Mouse (Mus musculus): ENCODE measurements around the gene Ier3. TPM values are rescaled to one million over a fixed set of nuclear protein-coding genes. Genes with fewer than 3 reads are reported as not detected.

Ier3 gene
- 13.7 TPM for polyA plus RNA-seq (2014; fragmentation: Illumina TruSeq; extraction: RNeasy Lipid Tissue Mini Kit (QIAGEN cat#74804); ENCODE audit: low read depth, low replicate concordance)

DNA sequence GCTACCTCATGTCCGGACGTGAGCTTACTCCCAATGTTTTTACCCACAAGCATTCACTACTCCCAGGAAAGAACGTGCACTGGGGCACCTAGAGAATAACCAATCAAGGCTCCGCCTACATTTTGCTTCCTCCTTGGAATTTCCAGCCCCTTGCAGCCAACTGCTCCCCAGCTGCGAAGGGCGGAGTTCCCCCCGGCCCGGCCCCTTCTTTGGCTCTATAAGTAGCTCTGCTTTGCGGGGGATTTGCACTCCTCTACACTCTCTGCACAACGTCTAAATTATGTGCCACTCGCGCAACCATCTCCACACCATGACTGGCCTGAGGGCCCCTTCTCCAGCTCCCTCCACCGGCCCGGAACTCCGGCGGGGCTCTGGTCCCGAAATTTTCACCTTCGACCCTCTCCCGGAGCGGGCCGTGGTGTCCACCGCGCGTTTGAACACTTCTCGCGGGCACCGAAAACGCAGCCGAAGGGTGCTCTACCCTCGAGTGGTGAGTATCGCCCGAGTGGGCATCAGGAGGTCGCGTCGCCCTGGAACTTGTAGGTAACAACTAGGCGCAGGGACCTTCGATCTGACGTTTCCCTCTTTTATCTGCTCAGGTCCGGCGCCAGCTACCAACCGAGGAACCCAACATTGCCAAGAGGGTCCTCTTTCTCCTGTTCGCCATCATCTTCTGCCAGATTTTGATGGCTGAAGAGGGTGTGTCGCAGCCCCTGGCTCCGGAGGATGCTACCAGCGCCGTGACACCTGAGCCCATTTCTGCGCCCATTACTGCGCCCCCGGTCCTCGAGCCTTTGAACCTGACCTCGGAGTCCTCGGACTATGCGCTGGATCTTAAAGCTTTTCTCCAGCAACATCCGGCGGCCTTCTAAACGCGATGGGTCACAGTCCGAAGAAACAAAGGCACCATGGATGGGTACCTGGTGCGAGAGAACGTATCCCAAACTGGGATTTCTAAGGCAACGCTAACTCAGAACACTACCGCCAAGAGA is at the start of gene Ier3:
Gene Ier3, plus strand, starts transcription at position 246 of the 992 bp plus-strand sequence.

DNA sequence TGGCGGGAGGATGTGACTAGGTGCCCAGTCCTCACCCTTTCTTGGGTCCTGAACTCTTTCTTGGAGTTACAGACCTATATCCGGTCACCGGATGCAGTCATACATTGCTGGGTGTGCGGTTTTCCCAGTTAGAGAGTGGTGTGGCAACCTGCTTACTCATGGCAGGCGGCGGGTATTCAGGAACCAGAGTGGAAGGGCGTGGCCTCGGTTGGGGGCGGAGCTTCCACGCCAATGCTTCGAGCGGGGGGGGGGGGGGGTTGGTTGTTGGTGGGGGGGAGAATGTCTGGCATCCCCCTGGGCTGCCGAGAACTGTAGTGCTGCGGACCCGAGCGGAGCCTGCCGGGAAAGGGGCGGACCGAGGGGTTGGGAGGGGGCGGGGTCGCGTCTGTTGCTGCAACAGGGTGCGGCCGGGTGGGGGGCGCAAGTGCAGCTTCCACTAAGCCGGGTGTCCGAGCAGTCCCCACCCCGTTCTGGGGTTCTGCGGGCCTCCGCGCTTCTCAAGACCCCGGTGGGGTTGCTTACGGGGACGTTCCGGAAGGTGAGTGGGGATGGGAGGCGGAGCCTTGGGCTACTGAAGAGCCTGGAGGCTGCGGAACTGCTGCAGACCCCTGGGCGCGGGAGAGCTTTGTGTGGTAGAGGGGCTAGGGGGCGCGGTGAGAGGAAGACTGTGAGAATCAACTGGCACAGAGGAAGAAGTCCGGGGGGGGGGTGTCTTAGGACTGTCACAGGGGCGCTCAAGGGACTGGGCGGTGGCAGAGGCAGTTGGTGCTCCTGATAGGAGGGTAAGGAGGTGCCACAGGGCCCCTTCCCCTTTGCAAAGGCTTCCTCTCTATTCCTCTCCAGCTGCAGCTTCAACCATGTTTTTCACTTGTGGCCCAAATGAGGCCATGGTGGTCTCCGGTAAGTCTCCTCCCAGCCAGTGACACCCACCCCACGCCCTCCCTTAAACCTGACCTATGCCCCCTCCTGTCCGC is 1.8 kb downstream of the Ier3 start, which contains the start of gene Flot1:
Gene Flot1, plus strand, starts transcription at position 267 of the 974 bp plus-strand sequence.

DNA sequence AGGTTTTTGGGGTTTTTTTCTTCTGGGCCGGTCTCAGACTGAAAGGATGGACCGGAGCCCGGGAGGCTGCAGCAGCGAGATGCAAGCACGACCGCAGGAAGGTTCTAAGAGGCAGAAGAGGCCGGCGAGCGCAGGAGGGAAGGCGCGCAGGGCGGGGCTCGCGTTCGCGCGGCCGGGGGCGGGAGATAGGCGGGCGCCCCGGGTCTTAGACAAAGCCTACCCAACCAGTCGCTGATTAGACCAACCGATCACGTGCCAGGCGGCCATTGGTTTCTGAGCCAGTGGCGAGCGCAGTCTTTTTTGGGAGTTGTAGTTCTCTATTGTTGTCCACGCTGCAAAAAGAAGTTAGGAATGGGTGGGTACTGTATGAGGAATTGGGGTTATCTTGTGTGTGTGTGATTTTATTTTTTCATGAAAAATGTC is 16.6 kb downstream of the Ier3 start, which contains the start of gene Tubb5:
Gene Tubb5, minus strand, starts transcription at position 185 of the 423 bp plus-strand sequence.

DNA sequence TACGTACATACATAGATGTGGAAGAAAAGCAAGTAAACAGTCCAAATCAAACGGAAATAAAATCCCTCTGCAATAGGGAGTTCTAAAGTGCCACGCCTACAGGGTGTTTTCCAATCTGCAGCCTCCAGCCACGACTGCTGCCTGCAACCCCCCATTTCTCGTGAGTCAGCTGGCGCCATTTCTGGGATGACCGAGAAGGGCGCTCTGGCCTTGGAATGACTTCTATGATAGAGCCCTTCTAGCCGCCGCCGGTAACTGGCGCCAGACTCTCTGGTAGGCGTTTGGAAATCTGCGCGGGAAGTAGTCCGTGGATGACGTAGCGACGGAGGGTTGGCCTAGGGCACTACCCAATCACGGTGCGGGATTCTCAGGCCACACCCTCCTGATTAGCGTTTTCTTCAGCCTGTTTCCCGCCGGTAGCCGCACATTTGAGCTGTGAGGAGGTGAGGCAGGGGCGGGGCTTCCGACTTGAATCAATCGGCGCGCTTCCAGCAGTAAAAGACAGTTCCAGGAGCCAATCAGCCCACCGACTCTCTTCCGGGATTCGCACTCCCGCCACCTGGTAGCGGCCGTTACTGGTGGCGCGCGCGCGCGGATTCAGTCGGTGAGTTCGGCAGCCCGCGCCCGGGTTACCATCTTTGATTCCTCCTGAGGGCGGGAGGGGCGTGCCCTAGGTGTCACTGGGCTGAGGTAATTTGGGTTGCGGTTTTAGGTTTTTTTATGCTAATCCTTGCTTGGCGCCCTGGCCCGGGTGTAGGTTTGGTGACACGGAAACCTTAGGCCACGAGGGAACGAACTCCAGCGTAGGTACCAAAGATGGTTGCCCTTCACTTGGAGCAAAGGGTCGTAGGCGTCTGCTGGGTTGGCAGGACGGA is 19.8 kb downstream of the Ier3 start, which contains the start of gene Mdc1:
Gene Mdc1, plus strand, starts transcription at position 440 of the 875 bp plus-strand sequence.

DNA sequence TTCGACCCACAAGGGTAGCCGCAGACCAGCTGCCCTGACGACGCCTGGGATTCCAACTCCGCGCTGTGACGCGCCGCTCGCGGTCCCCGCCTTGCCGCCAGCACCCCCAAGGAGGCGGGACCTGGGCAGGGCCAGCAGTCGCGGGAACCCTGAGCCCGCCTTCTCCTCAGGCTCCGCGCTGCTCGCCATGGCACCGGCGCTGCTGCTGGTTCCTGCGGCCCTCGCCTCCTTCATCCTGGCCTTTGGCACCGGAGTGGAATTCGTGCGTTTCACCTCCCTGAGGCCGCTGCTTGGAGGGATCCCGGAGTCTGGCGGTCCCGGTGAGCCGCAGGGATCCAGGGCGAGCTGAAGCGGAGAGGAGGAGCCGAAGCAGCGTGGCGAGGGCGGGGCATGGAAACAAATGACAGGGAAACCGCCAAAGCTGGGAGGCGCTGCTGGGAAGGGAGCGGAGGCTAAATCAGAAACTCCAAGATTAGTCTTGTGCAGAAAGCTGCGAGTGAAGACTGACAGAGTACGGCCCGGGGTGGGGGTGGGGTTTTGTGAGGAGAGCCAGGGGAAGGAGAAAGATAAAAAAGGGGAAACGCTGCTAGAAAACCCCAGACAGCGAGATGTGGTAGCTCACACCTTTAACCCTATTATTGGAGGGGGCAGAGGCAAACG is 39.8 kb downstream of the Ier3 start, which contains the start of gene Nrm:
Gene Nrm, plus strand, starts transcription at position 121 of the 660 bp plus-strand sequence.

DNA sequence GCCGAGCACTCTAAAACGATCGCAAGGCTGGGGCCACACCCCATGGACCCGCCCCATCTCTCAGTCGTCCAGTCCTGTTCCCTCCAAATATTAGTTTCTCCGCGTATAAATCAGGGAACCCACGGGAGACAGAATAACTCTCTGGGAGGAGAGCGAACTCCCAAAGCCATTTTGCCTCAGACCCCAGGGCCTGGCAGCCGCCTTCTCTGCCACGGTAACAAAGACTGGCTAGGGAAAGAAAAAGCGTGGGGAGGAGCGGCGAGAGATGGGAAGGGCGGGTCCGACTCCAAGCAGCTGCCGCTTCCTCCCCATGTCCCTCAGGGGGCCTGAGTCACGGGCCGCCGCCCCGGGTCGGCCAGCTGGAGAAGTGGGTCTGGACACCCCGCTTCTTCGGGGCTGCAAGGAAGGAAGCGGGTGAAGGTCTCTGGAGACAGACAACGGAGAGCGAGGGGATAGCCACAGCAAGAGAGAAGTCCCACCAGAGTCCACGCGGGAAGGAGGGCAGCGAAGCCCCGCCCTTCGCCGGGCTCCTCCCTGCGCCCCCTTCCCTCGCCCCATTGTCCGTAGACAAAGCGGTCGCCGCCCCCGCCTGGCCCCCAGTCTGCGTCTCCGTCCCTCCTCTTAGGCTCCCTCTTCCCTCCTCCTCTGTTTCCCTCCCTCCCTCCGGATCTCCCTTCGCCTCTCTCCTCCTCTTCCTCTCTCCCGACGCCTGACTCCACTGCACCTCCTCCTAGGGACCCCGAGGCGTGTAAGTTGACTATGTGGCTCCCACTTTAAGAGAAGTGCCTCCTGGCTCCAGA is 44.2 kb downstream of the Ier3 start, which contains the start of gene Ppp1r18:
Gene Ppp1r18, plus strand, starts transcription at position 113 of the 800 bp plus-strand sequence.

Other genes starting within 250 kb of the Ier3 start
- gene Sfta2, start 220.1 kb upstream of the Ier3 start, polyA plus RNA-seq (2014; fragmentation: Illumina TruSeq; extraction: RNeasy Lipid Tissue Mini Kit (QIAGEN cat#74804); ENCODE audit: low read depth, low replicate concordance), result not detected
- gene Gm9573, start 195.0 kb upstream of the Ier3 start, polyA plus RNA-seq (2014; fragmentation: Illumina TruSeq; extraction: RNeasy Lipid Tissue Mini Kit (QIAGEN cat#74804); ENCODE audit: low read depth, low replicate concordance), result not detected
- not detected for gene Mucl3, start 178.0 kb upstream of the Ier3 start, polyA plus RNA-seq (2014; fragmentation: Illumina TruSeq; extraction: RNeasy Lipid Tissue Mini Kit (QIAGEN cat#74804); ENCODE audit: low read depth, low replicate concordance)
- gene Vars2, start 154.1 kb upstream of the Ier3 start, polyA plus RNA-seq (2014; fragmentation: Illumina TruSeq; extraction: RNeasy Lipid Tissue Mini Kit (QIAGEN cat#74804); ENCODE audit: low read depth, low replicate concordance), result 1.1 TPM
- gene Gtf2h4, start 147.9 kb upstream of the Ier3 start, polyA plus RNA-seq (2014; fragmentation: Illumina TruSeq; extraction: RNeasy Lipid Tissue Mini Kit (QIAGEN cat#74804); ENCODE audit: low read depth, low replicate concordance), result 1.7 TPM
- gene Ddr1, start 117.1 kb upstream of the Ier3 start, polyA plus RNA-seq (2014; fragmentation: Illumina TruSeq; extraction: RNeasy Lipid Tissue Mini Kit (QIAGEN cat#74804); ENCODE audit: low read depth, low replicate concordance), result 7.2 TPM
- gene Flot1, start 1.5 kb downstream of the Ier3 start, polyA plus RNA-seq (2014; fragmentation: Illumina TruSeq; extraction: RNeasy Lipid Tissue Mini Kit (QIAGEN cat#74804); ENCODE audit: low read depth, low replicate concordance), result 7.4 TPM
- 11.5 TPM for gene Tubb5, start 16.6 kb downstream of the Ier3 start, polyA plus RNA-seq (2014; fragmentation: Illumina TruSeq; extraction: RNeasy Lipid Tissue Mini Kit (QIAGEN cat#74804); ENCODE audit: low read depth, low replicate concordance)
- gene Mdc1, start 19.8 kb downstream of the Ier3 start, polyA plus RNA-seq (2014; fragmentation: Illumina TruSeq; extraction: RNeasy Lipid Tissue Mini Kit (QIAGEN cat#74804); ENCODE audit: low read depth, low replicate concordance), result 7.1 TPM
- 0.32 TPM for gene Nrm, start 39.6 kb downstream of the Ier3 start, polyA plus RNA-seq (2014; fragmentation: Illumina TruSeq; extraction: RNeasy Lipid Tissue Mini Kit (QIAGEN cat#74804); ENCODE audit: low read depth, low replicate concordance)
- gene Ppp1r18, start 43.9 kb downstream of the Ier3 start, polyA plus RNA-seq (2014; fragmentation: Illumina TruSeq; extraction: RNeasy Lipid Tissue Mini Kit (QIAGEN cat#74804); ENCODE audit: low read depth, low replicate concordance), result 0.49 TPM
- 21.8 TPM for gene Dhx16, start 58.1 kb downstream of the Ier3 start, polyA plus RNA-seq (2014; fragmentation: Illumina TruSeq; extraction: RNeasy Lipid Tissue Mini Kit (QIAGEN cat#74804); ENCODE audit: low read depth, low replicate concordance)
- gene 2310061I04Rik, start 75.7 kb downstream of the Ier3 start, polyA plus RNA-seq (2014; fragmentation: Illumina TruSeq; extraction: RNeasy Lipid Tissue Mini Kit (QIAGEN cat#74804); ENCODE audit: low read depth, low replicate concordance), result 38.4 TPM
- 7.0 TPM for gene Atat1, start 88.4 kb downstream of the Ier3 start, polyA plus RNA-seq (2014; fragmentation: Illumina TruSeq; extraction: RNeasy Lipid Tissue Mini Kit (QIAGEN cat#74804); ENCODE audit: low read depth, low replicate concordance)
- 17.0 TPM for gene Mrps18b, start 94.7 kb downstream of the Ier3 start, polyA plus RNA-seq (2014; fragmentation: Illumina TruSeq; extraction: RNeasy Lipid Tissue Mini Kit (QIAGEN cat#74804); ENCODE audit: low read depth, low replicate concordance)
- 28.8 TPM for gene Ppp1r10, start 94.8 kb downstream of the Ier3 start, polyA plus RNA-seq (2014; fragmentation: Illumina TruSeq; extraction: RNeasy Lipid Tissue Mini Kit (QIAGEN cat#74804); ENCODE audit: low read depth, low replicate concordance)
- 35.2 TPM for gene Abcf1, start 148.1 kb downstream of the Ier3 start, polyA plus RNA-seq (2014; fragmentation: Illumina TruSeq; extraction: RNeasy Lipid Tissue Mini Kit (QIAGEN cat#74804); ENCODE audit: low read depth, low replicate concordance)
- 1.0 TPM for gene Gnl1, start 158.2 kb downstream of the Ier3 start, polyA plus RNA-seq (2014; fragmentation: Illumina TruSeq; extraction: RNeasy Lipid Tissue Mini Kit (QIAGEN cat#74804); ENCODE audit: low read depth, low replicate concordance)
- gene Prr3, start 158.6 kb downstream of the Ier3 start, polyA plus RNA-seq (2014; fragmentation: Illumina TruSeq; extraction: RNeasy Lipid Tissue Mini Kit (QIAGEN cat#74804); ENCODE audit: low read depth, low replicate concordance), result 1.6 TPM
- gene H2-T24, start 198.9 kb downstream of the Ier3 start, polyA plus RNA-seq (2014; fragmentation: Illumina TruSeq; extraction: RNeasy Lipid Tissue Mini Kit (QIAGEN cat#74804); ENCODE audit: low read depth, low replicate concordance), result 4.6 TPM
- 6.1 TPM for gene H2-T23, start 211.2 kb downstream of the Ier3 start, polyA plus RNA-seq (2014; fragmentation: Illumina TruSeq; extraction: RNeasy Lipid Tissue Mini Kit (QIAGEN cat#74804); ENCODE audit: low read depth, low replicate concordance)
- gene H2-T22, start 221.1 kb downstream of the Ier3 start, polyA plus RNA-seq (2014; fragmentation: Illumina TruSeq; extraction: RNeasy Lipid Tissue Mini Kit (QIAGEN cat#74804); ENCODE audit: low read depth, low replicate concordance), result 17.7 TPM
- gene Gm6034, start 221.3 kb downstream of the Ier3 start, polyA plus RNA-seq (2014; fragmentation: Illumina TruSeq; extraction: RNeasy Lipid Tissue Mini Kit (QIAGEN cat#74804); ENCODE audit: low read depth, low replicate concordance), result not detected
- gene Gm11127, start 236.7 kb downstream of the Ier3 start, polyA plus RNA-seq (2014; fragmentation: Illumina TruSeq; extraction: RNeasy Lipid Tissue Mini Kit (QIAGEN cat#74804); ENCODE audit: low read depth, low replicate concordance), result 0.89 TPM